Mouse (Mus musculus) ovary, adult 10 weeks (tissue): ENCODE data around the gene E030030I06Rik. TPM values are rescaled to one million over a fixed set of nuclear protein-coding genes. Genes with fewer than 3 reads are reported as not detected.

Source experiments
- polyA plus RNA-seq: library from polyadenylated mRNA; stranded (reverse); fragments of 350-450 nt; fragmentation: Illumina TruSeq; extraction: RNeasy Lipid Tissue Mini Kit (QIAGEN cat#74804); gene quantifications from one replicate; pipeline ENCODE4 v1.2.3, GENCODE M21; 2014

The E030030I06Rik gene
- polyA plus RNA-seq = 0.86 TPM

GRCm38 (mm10) chr10:22149073-22149690, at the start of gene E030030I06Rik:
TSS of gene E030030I06Rik (minus strand) at chr10:22149270.

GRCm38 (mm10) chr10:22158310-22158999, 9.4 kb upstream of the E030030I06Rik start, which contains the start of the genes Raet1e and H60b:
TSS of gene Raet1e (plus strand) at chr10:22158569.
TSS of gene H60b (plus strand) at chr10:22158586.

GRCm38 (mm10) chr10:22067979-22068378, 81.1 kb downstream of the E030030I06Rik start, which contains the start of gene 4930444G20Rik:
TSS of gene 4930444G20Rik (minus strand) at chr10:22068079.

Other genes starting within 250 kb of the E030030I06Rik start
- gene 4930444G20Rik, start 81.2 kb downstream of the E030030I06Rik start, polyA plus RNA-seq = not detected
- 13.8 TPM for gene Raet1e, start 9.3 kb upstream of the E030030I06Rik start, polyA plus RNA-seq
- gene H60b, start 9.3 kb upstream of the E030030I06Rik start, polyA plus RNA-seq = 25.1 TPM
- 25.5 TPM for gene Raet1d, start 211.3 kb upstream of the E030030I06Rik start, polyA plus RNA-seq